Mouse (Mus musculus) bone marrow macrophage, adult 2 months (primary cell): ENCODE data around the gene Ilkap.

Source experiments
- CTCF ChIP-seq: IDR thresholded peaks from 2 replicates; pipeline ENCODE4 v1.5.1; 2012; ENCODE audit warnings: low read depth, mild to moderate bottlenecking, low read length, moderate library complexity
- POLR2A ChIP-seq: IDR thresholded peaks from 2 replicates; pipeline ENCODE4 v1.6.1; 2012; ENCODE audit warnings: mild to moderate bottlenecking, low read depth, low read length, borderline replicate concordance

DNA sequence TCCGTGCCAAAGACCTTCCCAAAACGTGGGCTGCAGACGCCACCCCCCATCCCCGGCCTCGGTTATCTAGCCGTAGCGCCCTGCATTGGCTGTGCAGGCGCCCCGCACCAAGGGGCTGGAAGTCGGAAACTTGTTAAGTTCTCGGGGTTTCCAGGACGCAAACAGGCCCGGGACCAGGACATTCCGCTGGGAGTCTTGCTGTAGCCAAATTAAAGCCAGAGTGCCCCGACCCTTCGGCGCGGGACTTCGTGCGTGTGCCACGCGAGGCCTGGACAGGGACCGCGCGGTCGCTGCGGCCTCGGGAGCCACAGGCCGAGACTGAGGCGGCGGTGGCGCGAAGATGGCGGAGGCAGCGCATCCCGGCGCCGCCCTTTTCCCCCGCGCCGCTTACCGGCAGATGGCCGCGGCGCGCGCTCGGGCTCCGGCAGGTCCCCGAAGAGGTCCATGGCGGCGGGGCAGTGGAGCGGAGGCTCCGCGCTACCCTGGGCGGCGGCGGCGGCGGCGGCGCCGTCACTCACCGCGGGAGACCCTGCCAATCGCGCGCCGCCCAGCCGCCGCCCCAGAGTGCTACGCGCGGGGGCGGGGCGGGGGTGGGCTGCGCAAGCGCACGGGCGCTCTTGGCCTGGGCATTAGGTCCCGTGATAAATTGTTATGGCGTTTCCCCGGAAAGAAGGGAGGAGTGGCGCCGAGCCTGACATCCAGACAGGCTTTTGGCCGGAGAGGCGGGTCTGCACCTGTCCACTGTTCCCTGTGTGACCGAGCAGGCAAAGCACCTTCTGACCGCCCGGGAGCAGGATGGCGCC lies at the start of gene Ilkap:
- TF ChIP-seq POLR2A (no peak), CTCF (no peak)
